Mouse (Mus musculus) heart, postnatal 4 days (tissue): ENCODE data around the gene Cd46. TPM values are rescaled to one million over a fixed set of nuclear protein-coding genes. Genes with fewer than 3 reads are reported as not detected.

Experiments used
- DNase-seq: peaks from one replicate; pipeline ENCODE4 v3.0.0; 2021
- microRNA-seq, 2 experiments: library from miRNA; unstranded; fragments of <30 nt; microRNA quantifications; one replicate each; pipeline ENCODE4 v1.2.0; 2021 to 2022
- total RNA-seq, 2 experiments: library from RNA; stranded (reverse); gene quantifications; 2 replicates each; pipeline ENCODE4 v1.2.3; 2021

Gene Cd46
- total RNA-seq, 2 experiments from 2014 or later: 1.6 to 1.7 TPM

- peak; percentile 56 for DNase-seq
Observed at GRCm38 (mm10) chr1:195018089-195018999, 73.7 kb downstream of the Cd46 start.

- no peak for DNase-seq
Observed at GRCm38 (mm10) chr1:195017626-195018025, 74.4 kb downstream of the Cd46 start.

- DNase-seq: peak; percentile 42
Observed at GRCm38 (mm10) chr1:195016811-195017501, 75.1 kb downstream of the Cd46 start.

GRCm38 (mm10) chr1:195015281-195015680, 76.8 kb downstream of the Cd46 start:
- no peak for DNase-seq

GRCm38 (mm10) chr1:195014201-195014885, 77.7 kb downstream of the Cd46 start:
- no peak for DNase-seq

DNA sequence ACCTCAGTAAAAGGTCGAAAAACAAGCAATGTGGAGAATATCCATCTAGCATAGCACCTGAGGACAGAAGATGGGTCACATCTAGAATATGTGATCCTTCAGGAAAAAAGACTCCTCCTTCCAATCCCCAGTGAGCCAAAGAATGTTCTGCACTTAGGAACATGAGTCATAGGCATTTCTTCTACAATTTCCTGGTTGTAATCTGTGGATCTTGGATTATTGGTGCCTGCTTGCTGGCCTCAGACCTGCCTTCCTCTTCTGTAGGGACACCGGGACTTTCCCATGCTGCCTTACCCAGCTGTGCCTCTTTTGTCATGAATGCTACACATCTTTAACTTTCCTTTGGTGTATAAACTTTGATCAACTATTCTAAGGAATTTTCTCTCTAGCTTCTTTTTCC, 79.5 kb downstream of the Cd46 start:
- no peak for DNase-seq

DNA sequence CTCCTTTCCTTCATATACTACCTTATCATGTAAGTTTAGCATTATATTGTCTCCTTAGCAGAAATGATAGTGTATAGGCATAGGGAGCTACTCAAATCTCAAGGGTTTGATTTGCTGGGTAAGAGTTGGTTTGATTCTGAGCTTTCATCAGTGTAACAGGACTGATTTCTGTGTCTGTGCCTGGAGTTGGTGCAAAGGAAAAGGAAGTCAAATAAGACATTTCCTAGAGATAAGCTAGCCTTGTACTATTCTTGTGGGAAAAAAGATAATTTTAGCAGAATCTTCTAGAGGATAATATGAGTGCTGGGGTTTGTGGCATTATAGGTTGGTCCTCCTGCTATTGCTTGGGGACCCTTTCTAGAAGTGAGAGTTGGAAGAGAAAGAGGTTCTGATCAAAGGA, 85.8 kb downstream of the Cd46 start:
- no peak for DNase-seq

GRCm38 (mm10) chr1:195004194-195004593, 87.9 kb downstream of the Cd46 start:
- DNase-seq: no peak

GRCm38 (mm10) chr1:195003328-195003727, 88.7 kb downstream of the Cd46 start:
- no peak for DNase-seq

GRCm38 (mm10) chr1:194998396-194998795, 93.7 kb downstream of the Cd46 start:
- no peak for DNase-seq

DNA sequence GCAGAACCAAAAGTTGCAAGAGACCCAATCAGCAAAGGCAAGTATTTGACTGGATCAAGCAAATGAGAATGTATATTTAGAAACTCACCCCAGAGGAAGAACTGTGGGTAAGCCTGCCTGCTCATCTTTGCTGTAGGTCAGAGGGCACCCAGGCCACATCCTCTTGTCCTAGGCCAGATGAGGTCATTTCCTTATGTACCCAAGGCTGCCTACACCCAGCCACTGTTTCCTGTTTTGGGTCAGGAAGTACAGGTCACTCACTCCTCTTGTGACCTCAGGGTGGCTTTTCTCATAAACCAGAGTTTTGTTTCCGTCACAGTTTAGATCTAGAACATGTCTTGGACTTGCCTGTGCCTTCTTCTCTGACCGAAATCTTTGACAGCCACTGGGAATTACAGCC, 96.9 kb downstream of the Cd46 start:
- no peak for DNase-seq

DNA sequence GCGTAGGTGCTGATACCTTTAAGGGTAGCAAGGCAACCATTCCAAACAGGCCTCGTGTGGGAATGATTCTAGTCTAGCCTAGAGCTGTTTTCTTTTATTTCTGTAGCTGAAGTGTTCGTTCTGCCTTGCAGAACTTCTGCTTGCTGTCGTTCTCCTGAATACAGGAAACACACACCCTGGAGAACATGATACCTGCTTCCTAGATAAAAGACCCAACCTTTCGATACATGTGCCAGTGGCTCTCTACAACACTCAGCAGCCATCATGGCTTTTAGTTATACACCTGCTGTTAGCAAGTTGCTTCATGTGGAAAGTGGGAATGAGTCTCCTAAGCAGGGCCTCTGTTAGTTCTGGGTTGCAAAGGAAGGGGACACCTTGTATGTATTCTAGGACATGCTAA, 97.8 kb downstream of the Cd46 start:
- DNase-seq: no peak

DNA sequence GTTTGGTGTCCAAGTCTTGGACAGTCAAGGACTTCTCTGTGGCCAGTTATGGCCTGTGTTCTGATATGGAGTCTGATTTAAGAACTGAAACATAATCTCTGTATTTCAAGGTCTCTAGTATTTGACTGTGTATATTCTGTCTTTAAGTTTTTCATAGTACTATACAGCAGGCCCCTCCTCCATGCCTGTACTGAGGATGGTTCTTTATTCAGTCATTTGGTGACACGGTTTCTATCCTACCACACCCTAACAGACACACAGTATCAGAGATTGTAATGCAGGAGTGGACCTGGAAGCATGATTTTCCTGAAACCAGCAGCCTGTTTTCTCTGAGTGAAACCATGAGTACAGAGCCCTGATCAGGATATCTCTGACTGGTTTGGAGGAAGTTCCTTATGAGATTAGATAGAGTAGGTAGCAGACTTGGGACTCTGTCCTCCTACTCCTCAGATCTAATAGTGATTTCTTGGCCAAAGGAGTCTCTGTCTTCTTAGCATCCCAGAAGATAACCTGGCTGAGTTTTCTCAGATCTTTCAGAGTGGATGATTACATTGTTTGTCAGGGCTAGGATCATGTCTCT, 98.5 kb downstream of the Cd46 start:
- no peak for DNase-seq

GRCm38 (mm10) chr1:194992589-194993317, 99.3 kb downstream of the Cd46 start:
- peak; percentile 18 for DNase-seq

DNA sequence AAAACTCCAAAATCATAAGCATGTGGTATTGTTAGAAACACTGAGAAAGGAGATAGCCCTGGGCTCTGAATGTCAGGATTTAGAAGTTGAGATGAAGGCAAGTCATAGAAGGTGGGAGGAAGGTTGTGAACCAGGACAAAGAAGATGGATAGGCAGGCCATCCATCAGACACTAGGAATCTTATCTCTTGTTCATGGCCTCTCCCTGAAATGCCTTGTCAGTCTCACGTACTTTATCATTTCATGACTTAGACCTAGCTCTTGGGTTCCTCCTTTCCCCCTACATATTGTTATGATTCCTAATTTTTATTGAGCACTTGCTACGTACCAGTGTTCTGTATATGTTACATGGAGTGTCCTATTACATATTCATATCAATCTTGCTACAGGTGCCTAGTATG, 100.4 kb downstream of the Cd46 start:
- no peak for DNase-seq

GRCm38 (mm10) chr1:194990976-194991375, 101.1 kb downstream of the Cd46 start:
- DNase-seq: no peak

DNA sequence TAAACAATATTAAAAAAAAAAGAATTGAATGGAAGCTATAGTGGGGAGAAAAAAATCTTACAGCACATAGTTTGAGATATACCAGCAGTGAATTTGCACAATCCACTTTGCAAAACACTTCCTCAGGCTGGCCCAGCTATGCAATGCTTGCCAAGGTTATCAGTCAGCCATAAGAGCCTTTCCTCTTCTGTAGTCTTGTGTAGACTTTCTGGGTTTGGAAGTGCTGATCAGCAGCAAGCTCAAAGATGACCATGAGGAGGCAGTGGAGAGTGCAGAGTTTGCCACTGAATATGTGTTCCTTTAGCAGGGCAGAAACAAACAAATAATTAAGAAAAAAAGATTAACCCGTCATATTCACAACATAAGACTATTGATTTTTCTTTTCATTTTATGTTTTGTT, 103.0 kb downstream of the Cd46 start:
- no peak for DNase-seq

Small RNA genes lying within 50 kb of the gene (microRNA-seq; reads per million reads assigned to microRNA genes)
- 1.6 to 5.9 reads per million in 2 experiments for gene Mir29b-2
- gene Mir29c: 30.5 to 121 reads per million in 2 experiments

Other genes with a start within 250 kb of the Cd46 start
- 100 to 1,000 TPM; 225 to 235 TPM for gene Cd34, start 153.4 kb downstream of the Cd46 start, total RNA-seq
- 10 to 100 TPM; 54.5 to 55.1 TPM for gene Cr1l, start 39.3 kb upstream of the Cd46 start, total RNA-seq
- not detected for gene Cr2, start 84.5 kb upstream of the Cd46 start, total RNA-seq